Mouse (Mus musculus) lung, postnatal 0 days (tissue): Measurements from ENCODE around the gene Nphp4. TPM values are rescaled to one million over a fixed set of nuclear protein-coding genes. Genes with fewer than 3 reads are reported as not detected.
A peak's percentile ranks its signal among the peaks of the same experiment; 100 is the strongest.

ENCODE experiments used
- ATAC-seq: fragments of 200-750 bp; cut with Nextera tagmentation; 2 replicates; pipeline ENCODE4 v1.8.0; 2017; ENCODE audit warnings: moderate library complexity
- DNase-seq: peaks from one replicate; pipeline ENCODE4 v3.0.0-alpha.2; 2016; ENCODE audit warnings: low spot score
- H3K27ac ChIP-seq: fragments of 300-500 bp; sonication (generic); 2 replicates; pipeline ENCODE4 v1.5.1; 2014; ENCODE audit warnings: antibody characterized with exemption, mild to moderate bottlenecking, low read length, mixed read lengths
- H3K27me3 ChIP-seq: fragments of 300-500 bp; sonication (generic); replicated peaks from 2 replicates; pipeline ENCODE4 v1.6.1; 2014; ENCODE audit warnings: low read length, mixed read lengths; ENCODE audit not compliant: insufficient read depth
- H3K36me3 ChIP-seq: fragments of 300-500 bp; sonication (generic); 2 replicates; pipeline ENCODE4 v1.6.1; 2014; ENCODE audit warnings: low read length, mixed read lengths; ENCODE audit not compliant: insufficient read depth
- H3K4me1 ChIP-seq: fragments of 300-500 bp; sonication (generic); 2 replicates; pipeline ENCODE4 v1.6.1; 2014; ENCODE audit warnings: antibody characterized with exemption, low read depth, low read length, mixed read lengths; ENCODE audit not compliant: insufficient read depth
- H3K4me2 ChIP-seq: fragments of 300-500 bp; sonication (generic); replicated peaks from 2 replicates; pipeline ENCODE4 v1.6.1; 2014; ENCODE audit warnings: low read depth, mild to moderate bottlenecking, low read length, moderate library complexity, mixed read lengths
- H3K4me3 ChIP-seq: fragments of 300-500 bp; sonication (generic); 2 replicates; pipeline ENCODE4 v1.5.1; 2014; ENCODE audit warnings: low read depth, low read length
- H3K9ac ChIP-seq: fragments of 300-500 bp; sonication (generic); replicated peaks from 2 replicates; pipeline ENCODE4 v1.6.1; 2014; ENCODE audit warnings: low read depth, mild to moderate bottlenecking
- H3K9me3 ChIP-seq: fragments of 300-500 bp; sonication (generic); 2 replicates; pipeline ENCODE4 v1.6.1; 2016; ENCODE audit warnings: low read length, mixed read lengths
- CTCF ChIP-seq: IDR thresholded peaks from 2 replicates; pipeline ENCODE4 v1.5.1; 2016; ENCODE audit warnings: antibody characterized with exemption, mild to moderate bottlenecking
- EP300 ChIP-seq: IDR thresholded peaks from 2 replicates; pipeline ENCODE4 v1.6.1; 2016; ENCODE audit warnings: antibody characterized with exemption, mild to moderate bottlenecking, control low read depth
- WGBS: fragments of 180-500 bp; shearing (Covaris S2); extraction: QIAGEN DNeasy Blood & Tissue Kit; methylation state at CpG from one replicate; pipeline ENCODE4 v1.1.7; 2014; 5-methylcytosine and 5-hydroxymethylcytosine counted together
- polyA plus RNA-seq: library from polyadenylated mRNA; unstranded; fragments of >200 nt; fragmentation: Nextera tagmentation; extraction: Ambion mirVana; gene quantifications from 2 replicates; pipeline ENCODE4 v1.2.1, GENCODE M21; 2015

The Nphp4 gene
- polyA plus RNA-seq, 1 experiment from 2014 or later = 0.75 TPM

DNA sequence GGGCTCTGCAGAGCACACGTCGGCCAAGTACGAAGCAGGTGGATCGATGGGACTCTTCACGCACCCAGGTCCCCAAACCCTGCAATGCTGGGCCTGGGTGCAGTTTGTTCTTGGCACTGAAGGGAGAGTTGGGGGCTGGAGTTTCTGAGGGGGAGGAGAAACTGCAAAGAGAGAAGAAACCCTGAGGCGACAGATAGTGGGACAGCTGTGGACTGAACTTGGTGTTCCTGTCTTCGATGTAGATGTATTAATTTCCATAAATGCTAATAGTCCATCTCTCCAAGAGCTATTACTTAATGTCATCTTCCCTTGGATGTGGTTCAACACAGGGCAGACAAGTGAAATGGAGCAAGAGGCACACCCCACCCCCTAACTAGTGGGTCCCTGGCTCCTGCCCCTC is 565 bp upstream of the Nphp4 start:
- Histone ChIP-seq H3K4me1 (0 out of 2 replicates have a peak, but pooled peaks cover 3% of the 10 kb centered on the region), H3K27me3 (no peaks in the 10 kb centered on the region), H3K9ac (no peak overlapping the region), H3K9me3 (0 out of 2 replicates have a peak, but pooled peaks cover 3% of the 10 kb centered on the region), H3K4me2 (no peak overlapping the region), H3K4me3 (no peak overlapping the region), H3K27ac (no peak overlapping the region), H3K36me3 (no peaks in the 10 kb centered on the region)
- TF ChIP-seq EP300 = no peak
- no peak for TF ChIP-seq CTCF
- no peak for DNase-seq
- WGBS = 77% methylated on average over 7 of the region's 7 CpGs
- ATAC-seq = no peak

DNA sequence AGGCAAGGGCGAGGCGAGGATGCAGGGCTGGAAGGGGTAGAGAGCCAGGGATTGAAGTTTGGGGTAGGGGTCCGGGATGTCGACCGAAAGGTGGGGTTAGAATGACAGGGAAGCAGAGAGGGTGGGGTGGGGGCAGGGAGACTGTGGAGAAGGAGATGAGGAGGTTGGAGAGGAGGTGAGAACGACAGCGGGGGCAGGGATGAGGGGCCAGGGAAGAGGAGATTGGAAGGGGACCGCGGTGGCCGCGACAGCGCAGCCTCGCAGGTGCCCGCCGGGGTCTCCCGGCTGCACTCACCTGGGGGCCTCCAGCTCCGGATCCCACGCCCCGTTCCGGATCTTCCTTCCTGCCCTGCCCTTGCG is 580 bp downstream of the Nphp4 start:
- ATAC-seq = no peak; the same call in 1 of the 2 replicates
- DNase-seq = no peak
- WGBS = 0% methylated on average over 10 of the region's 21 CpGs

DNA sequence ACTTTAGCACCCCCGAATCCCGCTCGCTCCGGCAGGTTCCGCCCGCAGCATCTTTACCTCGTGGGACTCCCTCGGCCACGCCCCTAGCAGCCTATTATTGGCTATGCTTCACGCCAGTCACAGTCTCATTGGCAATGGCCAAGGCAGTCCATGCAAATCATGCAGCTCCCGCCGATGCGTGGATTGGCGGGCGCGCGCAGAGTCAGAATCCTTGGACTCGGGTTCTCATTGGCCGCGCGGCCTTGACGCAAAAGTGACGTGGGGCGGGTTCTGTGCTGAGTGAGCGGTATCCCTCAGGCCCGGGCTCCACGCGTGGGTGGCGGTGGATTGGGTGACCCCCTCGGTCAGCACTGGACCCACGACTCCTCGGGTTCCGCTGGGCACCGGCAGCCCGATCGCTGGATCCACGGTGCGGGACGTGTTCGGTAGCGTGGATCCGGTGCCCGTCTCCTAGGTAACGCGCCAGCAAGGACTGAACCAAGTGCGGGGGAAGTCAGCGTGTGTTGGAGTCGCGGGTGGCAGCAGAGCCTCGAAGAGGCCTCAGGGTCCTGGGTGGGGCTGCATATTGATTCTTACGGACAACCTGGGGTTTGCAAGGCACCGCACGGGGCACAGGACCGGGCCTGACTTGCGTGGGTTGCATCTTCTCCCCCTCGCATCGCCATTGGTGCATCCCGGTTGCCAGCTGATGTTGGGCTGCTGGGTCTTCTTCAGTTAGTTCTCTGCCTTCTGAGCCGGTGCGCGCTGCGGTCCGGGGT is 1.1 kb downstream of the Nphp4 start, which contains the start of gene Kcnab2:
Kcnab2 (minus strand) TSS at position 406 of the 758 bp plus-strand sequence.
- Histone ChIP-seq H3K27ac (no peak within 1 kb of the TSS), H3K4me3 (peak within 1 kb of the TSS; percentile 77), H3K27me3 (no peaks in the 10 kb centered on the region), H3K4me1 (0 out of 2 replicates have a peak, but pooled peaks cover 3% of the 10 kb centered on the region), H3K4me2 (peak within 1 kb of the TSS; percentile 81), H3K9ac (peak within 1 kb of the TSS; percentile 58), H3K9me3 (no peaks in the 10 kb centered on the region), H3K36me3 (no peaks in the 10 kb centered on the region)
- DNase-seq (peak; percentile 98), ATAC-seq (peak; percentile 99)
- TF ChIP-seq EP300 = no peak
- no peak for TF ChIP-seq CTCF
- WGBS = under 1% methylated on average over 63 of the region's 63 CpGs

More for the DNA sequence above, 580 bp downstream of the Nphp4 start:
- TF ChIP-seq EP300 (no peak), CTCF (no peak)
- H3K27me3 ChIP-seq = no peaks in the 10 kb centered on the region
- H3K9ac ChIP-seq = no peak overlapping the region
- no peak overlapping the region for H3K27ac ChIP-seq
- no peaks in the 10 kb centered on the region for H3K9me3 ChIP-seq
- peak overlapping the region; percentile 81 for H3K4me2 ChIP-seq
- no peaks in the 10 kb centered on the region for H3K36me3 ChIP-seq
- peak overlapping the region; percentile 77 for H3K4me3 ChIP-seq
- 0 out of 2 replicates have a peak, but pooled peaks cover 3% of the 10 kb centered on the region for H3K4me1 ChIP-seq

DNA sequence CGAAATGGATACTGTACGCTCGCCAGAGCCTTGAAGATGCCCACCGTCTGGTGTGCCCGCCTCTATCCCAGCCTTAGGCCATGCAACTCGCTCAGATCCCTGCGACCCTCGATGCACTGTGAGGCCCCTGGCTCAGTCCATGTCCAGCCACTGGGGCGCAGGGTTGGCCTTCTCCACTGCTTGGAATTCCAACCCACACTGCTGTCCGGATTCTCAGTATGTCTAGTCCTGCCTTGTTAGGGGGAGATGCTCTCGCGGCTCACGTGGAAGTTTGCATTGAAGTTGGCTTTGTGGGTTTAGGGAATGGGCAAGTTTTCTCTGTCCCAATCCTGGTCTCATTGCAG is 1.7 kb downstream of the Nphp4 start:
- ATAC-seq (no peak; the same call in 1 of the 2 replicates), DNase-seq (no peak)
- Histone ChIP-seq H3K27ac (no peak overlapping the region), H3K4me2 (peak overlapping the region; percentile 81), H3K4me3 (peak overlapping the region; percentile 77), H3K9me3 (no peaks in the 10 kb centered on the region), H3K27me3 (no peaks in the 10 kb centered on the region), H3K4me1 (0 out of 2 replicates have a peak, but pooled peaks cover 3% of the 10 kb centered on the region), H3K36me3 (no peaks in the 10 kb centered on the region), H3K9ac (peak overlapping the region; percentile 58)
- TF ChIP-seq CTCF (no peak), EP300 (no peak)
- 2% methylated on average over 13 of the region's 13 CpGs for WGBS

DNA sequence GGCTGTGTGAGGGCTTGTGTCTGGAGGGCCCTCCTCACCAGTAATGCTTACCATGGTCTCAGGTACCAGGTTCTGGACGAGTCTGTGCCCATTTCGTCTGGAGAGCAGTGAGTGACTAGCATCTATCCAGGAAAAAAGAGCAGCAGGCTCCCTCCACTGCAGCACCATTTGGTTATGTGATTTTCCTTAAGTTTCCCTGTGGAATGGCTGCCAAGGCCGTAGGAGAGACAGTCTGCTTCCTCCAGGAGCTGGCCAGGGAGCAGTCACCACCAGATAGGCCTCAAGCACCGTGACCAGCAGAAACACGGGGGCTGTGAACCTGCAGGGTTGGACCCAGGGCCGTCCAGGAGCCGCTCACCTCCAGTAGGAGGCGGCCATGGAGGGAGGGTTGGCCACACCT is 3.9 kb downstream of the Nphp4 start:
- H3K9me3 ChIP-seq = no peaks in the 10 kb centered on the region
- no peak overlapping the region for H3K4me2 ChIP-seq
- H3K4me1 ChIP-seq = 0 out of 2 replicates have a peak, but pooled peaks cover 3% of the 10 kb centered on the region
- DNase-seq = no peak
- ATAC-seq = no peak
- no peaks in the 10 kb centered on the region for H3K27me3 ChIP-seq
- H3K9ac ChIP-seq = no peak overlapping the region
- TF ChIP-seq EP300 (no peak), CTCF (no peak)
- no peak overlapping the region for H3K4me3 ChIP-seq
- H3K27ac ChIP-seq = no peak overlapping the region
- no peaks in the 10 kb centered on the region for H3K36me3 ChIP-seq
- WGBS = 49% methylated on average over 8 of the region's 8 CpGs

DNA sequence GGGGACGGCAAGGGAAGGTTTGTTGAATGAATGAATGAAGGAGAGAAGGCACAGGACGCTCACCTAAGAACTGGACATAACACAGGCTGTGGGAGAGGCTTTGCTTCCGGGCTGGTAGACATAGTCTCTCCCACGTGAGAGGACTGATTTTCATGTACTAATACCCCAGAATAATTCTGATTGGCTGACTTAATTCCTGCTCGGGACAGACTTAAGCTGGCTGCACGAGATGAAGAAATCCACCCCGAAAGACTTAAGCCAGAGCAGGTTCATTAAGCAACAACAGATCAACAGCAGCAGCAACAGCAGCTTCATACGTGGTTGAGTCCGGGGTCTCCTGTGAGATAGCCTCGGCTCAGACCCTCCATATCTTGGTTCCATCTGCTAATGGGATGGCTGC is 11.5 kb downstream of the Nphp4 start:
- DNase-seq (no peak), ATAC-seq (no peak)
- H3K27ac ChIP-seq = no peak overlapping the region
- H3K27me3 ChIP-seq = no peaks in the 10 kb centered on the region
- H3K9ac ChIP-seq = no peak overlapping the region
- H3K4me2 ChIP-seq = no peak overlapping the region
- no peak overlapping the region for H3K4me3 ChIP-seq
- TF ChIP-seq CTCF = no peak
- no peak for TF ChIP-seq EP300
- no peaks in the 10 kb centered on the region for H3K9me3 ChIP-seq
- 78% methylated on average over 10 of the region's 10 CpGs for WGBS
- H3K4me1 ChIP-seq = no peaks in the 10 kb centered on the region
- no peaks in the 10 kb centered on the region for H3K36me3 ChIP-seq
